ENCODE assay signal across 8 mouse cellular contexts in genomic region chr13:21264366-21264765, GRCm38 (mm10). TPM values are rescaled to one million over a fixed set of nuclear protein-coding genes. Genes with fewer than 3 reads are reported as not detected.
DNase-seq lines count a peak whose midpoint lies in the region; ATAC-seq and TF ChIP-seq lines count a peak whose summit lies in the region.

No protein-coding gene starts in this region.

- 2% methylated on average over 11 of the region's 11 CpGs for WGBS in forebrain, embryonic 13.5 days
- 2% methylated on average over 11 of the region's 11 CpGs for WGBS in limb, embryonic 14.5 days

- intact Hi-C loops in gastrocnemius, postnatal 14 days (cut with DNase I; ENCODE audit: low total_unique reads): no loop called here

- ATAC-seq in forebrain, embryonic 13.5 days: no peak
- ATAC-seq in limb, embryonic 14.5 days (ENCODE audit: low FRiP score, low read depth): no peak

- H3K27me3 ChIP-seq in forebrain, embryonic 13.5 days: peaks cover 15% of the 10 kb centered on the region
- peaks cover 9% of the 10 kb centered on the region; the same call in 1 of the 2 replicates for H3K27me3 ChIP-seq in limb, embryonic 14.5 days (ENCODE audit: control insufficient read depth, insufficient read depth, low read length)

- H3K36me3 ChIP-seq in forebrain, embryonic 13.5 days (ENCODE audit: poor library complexity, severe bottlenecking): no peaks in the 10 kb centered on the region
- no peaks in the 10 kb centered on the region for H3K36me3 ChIP-seq in limb, embryonic 14.5 days (ENCODE audit: control insufficient read depth, insufficient read depth, low read length)

- TF ChIP-seq POLR2A in brain, embryonic 14.5 days (IDR thresholded peaks at IDR 0.05; ENCODE audit: borderline replicate concordance, extremely low read depth, insufficient read depth, insufficient read length, poor library complexity, severe bottlenecking): no peak
- TF ChIP-seq POLR2A in limb, embryonic 14.5 days (IDR thresholded peaks at IDR 0.05; ENCODE audit: borderline replicate concordance, extremely low read depth, insufficient read depth, insufficient read length): no peak

- peak overlapping the region; percentile 51 for H3K4me2 ChIP-seq in forebrain, embryonic 13.5 days
- peak overlapping the region; percentile 25 for H3K4me2 ChIP-seq in limb, embryonic 14.5 days (replicated peaks; ENCODE audit: low read depth, low read length, severe bottlenecking)

- H3K9ac ChIP-seq in forebrain, embryonic 13.5 days: peak overlapping the region; percentile 27; the same call in 1 of the 2 replicates
- peak overlapping the region; percentile 28; the same call in 1 of the 2 replicates for H3K9ac ChIP-seq in limb, embryonic 14.5 days (ENCODE audit: low read depth, low read length, severe bottlenecking)

- H3K9me3 ChIP-seq in forebrain, embryonic 13.5 days (replicated peaks): no peaks in the 10 kb centered on the region
- no peaks in the 10 kb centered on the region for H3K9me3 ChIP-seq in limb, embryonic 14.5 days (ENCODE audit: control insufficient read depth, low read length)

- peaks cover 13% of the 10 kb centered on the region for H3K4me1 ChIP-seq in forebrain, embryonic 13.5 days
- 0 out of 2 replicates have a peak, but pooled peaks cover 7% of the 10 kb centered on the region for H3K4me1 ChIP-seq in limb, embryonic 14.5 days (ENCODE audit: control insufficient read depth, insufficient read depth, low read length)

- H3K27ac ChIP-seq in forebrain, embryonic 13.5 days: no peak overlapping the region
- no peak overlapping the region for H3K27ac ChIP-seq in limb, embryonic 14.5 days (replicated peaks; ENCODE audit: low read depth, low read length)

- TF ChIP-seq CTCF in brain, embryonic 14.5 days (IDR thresholded peaks at IDR 0.05; ENCODE audit: borderline replicate concordance, extremely low read depth, insufficient read depth, insufficient read length): no peak

- H3K4me3 ChIP-seq in forebrain, embryonic 13.5 days: peak overlapping the region; percentile 41
- H3K4me3 ChIP-seq in limb, embryonic 14.5 days (replicated peaks; ENCODE audit: low read length): peak overlapping the region; percentile 32

- DNase-seq in layer of hippocampus, postnatal 25 days (ENCODE audit: extremely low spot score in 1 of 2, low spot score in 1 of 2): peak; percentile 21 to 64
- no peak for DNase-seq in layer of hippocampus, adult 11-12 months (ENCODE audit: low spot score)
- DNase-seq in brain, embryonic 14.5 days (ENCODE audit: low read depth): peak; percentile 77
- DNase-seq in limb, embryonic 14.5 days (ENCODE audit: low spot score): peak; percentile 75
- DNase-seq in retina, postnatal 1 day: peak; percentile 70
- DNase-seq in thymus, postnatal 14 days: no peak
- DNase-seq in gastrocnemius, postnatal 14 days: no peak

RNA-seq across cellular contexts. Expression of gene Gpx5, which starts 28.2 kb away (rescaled TPM):
- total RNA-seq in layer of hippocampus, postnatal 25 days (2021): not detected
- 0.08 TPM in 2 replicates for polyA plus RNA-seq in brain, embryonic 14.5 days (2012; rRNA removed)
- polyA plus RNA-seq in forebrain, embryonic 13.5 days (2015; fragmentation: Nextera tagmentation; extraction: Ambion mirVana): not detected in 2 replicates
- polyA plus RNA-seq in limb, embryonic 14.5 days (2012; rRNA removed): 0.05 and 0.29 TPM in 2 replicates
- polyA plus RNA-seq in limb, embryonic 14.5 days (2014; fragmentation: Nextera tagmentation; extraction: Ambion mirVana): not detected in 2 replicates
- not detected for total RNA-seq in gastrocnemius, postnatal 14 days (2021)

RNA-seq across cellular contexts. Expression of gene Gpx6, which starts 47.6 kb away (rescaled TPM):
- total RNA-seq in layer of hippocampus, postnatal 25 days (2021): not detected
- polyA plus RNA-seq in brain, embryonic 14.5 days (2012; rRNA removed): 0.11 TPM in 1 of 2 replicates, not detected in the other
- polyA plus RNA-seq in forebrain, embryonic 13.5 days (2015; fragmentation: Nextera tagmentation; extraction: Ambion mirVana): not detected in 2 replicates
- polyA plus RNA-seq in limb, embryonic 14.5 days (2012; rRNA removed): 0.19 and 0.27 TPM in 2 replicates
- polyA plus RNA-seq in limb, embryonic 14.5 days (2014; fragmentation: Nextera tagmentation; extraction: Ambion mirVana): 0.35 and 0.63 TPM in 2 replicates
- total RNA-seq in gastrocnemius, postnatal 14 days (2021): not detected

Comparison
In these comparisons a context has a peak if more than half of its experiments do, and no peak if none do; other contexts are left out.
1. DNase-seq: peak in layer of hippocampus, postnatal 25 days (2 of 2), brain, embryonic 14.5 days (single experiment), limb, embryonic 14.5 days (single experiment) and retina, postnatal 1 day (single experiment); none in layer of hippocampus, adult 11-12 months (single experiment), thymus, postnatal 14 days (single experiment) and gastrocnemius, postnatal 14 days (single experiment).